Mouse (Mus musculus) kidney, embryonic 15.5 days (tissue): Measurements from ENCODE around the gene Ryr2. TPM values are rescaled to one million over a fixed set of nuclear protein-coding genes. Genes with fewer than 3 reads are reported as not detected.

Experiments
- ATAC-seq: fragments of 200-750 bp; cut with Nextera tagmentation; replicated peaks from 2 replicates; pipeline ENCODE4 v1.8.0; 2017; ENCODE audit warnings: moderate TSS enrichment; ENCODE audit not compliant: low FRiP score
- H3K27ac ChIP-seq: fragments of 300-500 bp; sonication (generic); 2 replicates; pipeline ENCODE4 v1.5.1; 2015; ENCODE audit warnings: mild to moderate bottlenecking, inconsistent platforms
- H3K27me3 ChIP-seq: fragments of 300-500 bp; sonication (generic); 2 replicates; pipeline ENCODE4 v1.6.1; 2015; ENCODE audit warnings: inconsistent platforms
- H3K36me3 ChIP-seq: fragments of 300-500 bp; sonication (generic); 2 replicates; pipeline ENCODE4 v1.6.1; 2015; ENCODE audit warnings: inconsistent platforms
- H3K4me1 ChIP-seq: fragments of 300-500 bp; sonication (generic); 2 replicates; pipeline ENCODE4 v1.6.1; 2015; ENCODE audit warnings: inconsistent platforms
- H3K4me2 ChIP-seq: fragments of 300-500 bp; sonication (generic); 2 replicates; pipeline ENCODE4 v1.6.1; 2015; ENCODE audit warnings: moderate library complexity, mild to moderate bottlenecking, inconsistent platforms
- H3K4me3 ChIP-seq: fragments of 300-500 bp; sonication (generic); replicated peaks from 2 replicates; pipeline ENCODE4 v1.5.1; 2015; ENCODE audit warnings: mild to moderate bottlenecking, inconsistent platforms
- H3K9ac ChIP-seq: fragments of 300-500 bp; sonication (generic); 2 replicates; pipeline ENCODE4 v1.6.1; 2015; ENCODE audit warnings: mild to moderate bottlenecking, inconsistent platforms
- H3K9me3 ChIP-seq: fragments of 300-500 bp; sonication (generic); replicated peaks from 2 replicates; pipeline ENCODE4 v1.6.1; 2016; ENCODE audit warnings: inconsistent platforms
- WGBS: fragments of 180-500 bp; shearing (Covaris S2); methylation state at CpG from one replicate; pipeline ENCODE4 v1.1.7; 2015; ENCODE audit warnings: mixed read lengths; 5-methylcytosine and 5-hydroxymethylcytosine counted together
- polyA plus RNA-seq: library from polyadenylated mRNA; unstranded; fragments of >200 nt; fragmentation: Nextera tagmentation; extraction: Ambion mirVana; gene quantifications from 2 replicates; pipeline ENCODE4 v1.2.1, GENCODE M21; 2015

Ryr2 gene
- polyA plus RNA-seq, 1 experiment from 2014 or later = 0.42 TPM

- H3K27ac ChIP-seq = no peak overlapping the region
- WGBS = 84% methylated on average over 6 of the region's 6 CpGs
- H3K9me3 ChIP-seq = no peaks in the 10 kb centered on the region
- H3K4me2 ChIP-seq = no peak overlapping the region
- H3K27me3 ChIP-seq = no peaks in the 10 kb centered on the region
- H3K4me3 ChIP-seq = no peak overlapping the region
- H3K36me3 ChIP-seq = no peaks in the 10 kb centered on the region
- no peak overlapping the region for H3K9ac ChIP-seq
- no peak for ATAC-seq
- no peaks in the 10 kb centered on the region for H3K4me1 ChIP-seq
Observed at GRCm38 (mm10) chr13:11777726-11778125, 329.0 kb downstream of the Ryr2 start.

- no peaks in the 10 kb centered on the region for H3K27me3 ChIP-seq
- 91% methylated on average over 8 of the region's 8 CpGs for whole genome bisulfite sequencing
Observed at GRCm38 (mm10) chr13:11772173-11772572, 334.6 kb downstream of the Ryr2 start.

GRCm38 (mm10) chr13:11766899-11767298 is 339.8 kb downstream of the Ryr2 start:
- no peaks in the 10 kb centered on the region for H3K36me3 ChIP-seq
- H3K9me3 ChIP-seq = no peaks in the 10 kb centered on the region
- H3K9ac ChIP-seq = no peak overlapping the region
- H3K4me3 ChIP-seq = no peak overlapping the region
- WGBS = 44% methylated on average over 2 of the region's 2 CpGs
- H3K27ac ChIP-seq = no peak overlapping the region
- no peak overlapping the region for H3K4me2 ChIP-seq
- H3K27me3 ChIP-seq = no peaks in the 10 kb centered on the region
- H3K4me1 ChIP-seq = no peaks in the 10 kb centered on the region
- ATAC-seq = no peak

More at GRCm38 (mm10) chr13:11772173-11772572, 334.6 kb downstream of the Ryr2 start:
- H3K27ac ChIP-seq = no peak overlapping the region
- no peaks in the 10 kb centered on the region for H3K4me1 ChIP-seq
- H3K36me3 ChIP-seq = no peaks in the 10 kb centered on the region
- no peak for ATAC-seq
- no peak overlapping the region for H3K4me2 ChIP-seq
- H3K4me3 ChIP-seq = no peak overlapping the region
- H3K9me3 ChIP-seq = no peaks in the 10 kb centered on the region
- H3K9ac ChIP-seq = no peak overlapping the region

- ATAC-seq = no peak
- H3K36me3 ChIP-seq = no peaks in the 10 kb centered on the region
- H3K4me2 ChIP-seq = no peak overlapping the region
- H3K4me1 ChIP-seq = no peaks in the 10 kb centered on the region
- no peak overlapping the region for H3K27ac ChIP-seq
- 89% methylated on average over 4 of the region's 4 CpGs for WGBS
- H3K9ac ChIP-seq = no peak overlapping the region
- H3K9me3 ChIP-seq = no peaks in the 10 kb centered on the region
- H3K27me3 ChIP-seq = no peaks in the 10 kb centered on the region
- no peak overlapping the region for H3K4me3 ChIP-seq
Observed at GRCm38 (mm10) chr13:11763925-11764324, 342.8 kb downstream of the Ryr2 start.

- H3K9me3 ChIP-seq = no peaks in the 10 kb centered on the region
- no peak overlapping the region for H3K4me3 ChIP-seq
- H3K4me1 ChIP-seq = no peaks in the 10 kb centered on the region
- ATAC-seq = no peak
- WGBS = 82% methylated on average over 3 of the region's 3 CpGs
- H3K9ac ChIP-seq = no peak overlapping the region
- H3K27ac ChIP-seq = no peak overlapping the region
- H3K36me3 ChIP-seq = no peaks in the 10 kb centered on the region
- H3K27me3 ChIP-seq = no peaks in the 10 kb centered on the region
- H3K4me2 ChIP-seq = no peak overlapping the region
Observed at GRCm38 (mm10) chr13:11763104-11763503, 343.6 kb downstream of the Ryr2 start.

GRCm38 (mm10) chr13:11757894-11758293 is 348.9 kb downstream of the Ryr2 start:
- Histone ChIP-seq H3K9me3 (no peaks in the 10 kb centered on the region), H3K4me3 (no peak overlapping the region), H3K4me2 (no peak overlapping the region), H3K9ac (no peak overlapping the region), H3K36me3 (no peaks in the 10 kb centered on the region), H3K27me3 (no peaks in the 10 kb centered on the region), H3K27ac (no peak overlapping the region), H3K4me1 (no peaks in the 10 kb centered on the region)
- no peak for ATAC-seq
- WGBS = 72% methylated on average over 7 of the region's 7 CpGs

GRCm38 (mm10) chr13:11745479-11745878 is 361.3 kb downstream of the Ryr2 start:
- H3K27ac ChIP-seq = no peak overlapping the region
- H3K27me3 ChIP-seq = no peaks in the 10 kb centered on the region
- no peaks in the 10 kb centered on the region for H3K36me3 ChIP-seq
- H3K9ac ChIP-seq = no peak overlapping the region
- ATAC-seq = no peak
- H3K9me3 ChIP-seq = no peaks in the 10 kb centered on the region
- WGBS = 88% methylated on average over 9 of the region's 9 CpGs
- no peaks in the 10 kb centered on the region for H3K4me1 ChIP-seq
- no peak overlapping the region for H3K4me3 ChIP-seq
- H3K4me2 ChIP-seq = no peak overlapping the region

GRCm38 (mm10) chr13:11738211-11738610 is 368.5 kb downstream of the Ryr2 start:
- WGBS = 86% methylated on average over 12 of the region's 12 CpGs
- no peaks in the 10 kb centered on the region for H3K4me1 ChIP-seq
- no peaks in the 10 kb centered on the region for H3K27me3 ChIP-seq
- no peak overlapping the region for H3K9ac ChIP-seq
- H3K9me3 ChIP-seq = no peaks in the 10 kb centered on the region
- H3K4me3 ChIP-seq = no peak overlapping the region
- no peak overlapping the region for H3K27ac ChIP-seq
- no peak for ATAC-seq
- no peak overlapping the region for H3K4me2 ChIP-seq
- H3K36me3 ChIP-seq = no peaks in the 10 kb centered on the region

- 87% methylated on average over 4 of the region's 4 CpGs for WGBS
- no peak overlapping the region for H3K27ac ChIP-seq
- H3K27me3 ChIP-seq = no peaks in the 10 kb centered on the region
- no peaks in the 10 kb centered on the region for H3K9me3 ChIP-seq
- no peak overlapping the region for H3K4me3 ChIP-seq
- H3K36me3 ChIP-seq = no peaks in the 10 kb centered on the region
- ATAC-seq = no peak
- no peak overlapping the region for H3K4me2 ChIP-seq
- no peaks in the 10 kb centered on the region for H3K4me1 ChIP-seq
- H3K9ac ChIP-seq = no peak overlapping the region
Observed at GRCm38 (mm10) chr13:11716216-11716615, 390.5 kb downstream of the Ryr2 start.

- Histone ChIP-seq H3K36me3 (no peaks in the 10 kb centered on the region), H3K4me3 (no peak overlapping the region), H3K4me2 (no peak overlapping the region), H3K4me1 (no peaks in the 10 kb centered on the region), H3K9ac (no peak overlapping the region), H3K9me3 (no peaks in the 10 kb centered on the region), H3K27ac (no peak overlapping the region), H3K27me3 (no peaks in the 10 kb centered on the region)
- 81% methylated on average over 7 of the region's 7 CpGs for WGBS
- ATAC-seq = no peak
Observed at GRCm38 (mm10) chr13:11709708-11710471, 396.9 kb downstream of the Ryr2 start.

- 87% methylated on average over 3 of the region's 3 CpGs for WGBS
- no peak overlapping the region for H3K4me3 ChIP-seq
- no peak overlapping the region for H3K9ac ChIP-seq
- no peaks in the 10 kb centered on the region for H3K27me3 ChIP-seq
- no peak for ATAC-seq
- no peaks in the 10 kb centered on the region for H3K4me1 ChIP-seq
- H3K4me2 ChIP-seq = no peak overlapping the region
- no peaks in the 10 kb centered on the region for H3K36me3 ChIP-seq
- H3K27ac ChIP-seq = no peak overlapping the region
- H3K9me3 ChIP-seq = no peaks in the 10 kb centered on the region
Observed at GRCm38 (mm10) chr13:11701721-11702120, 405.0 kb downstream of the Ryr2 start.

- no peaks in the 10 kb centered on the region for H3K27me3 ChIP-seq
- H3K27ac ChIP-seq = no peak overlapping the region
- no peaks in the 10 kb centered on the region for H3K4me1 ChIP-seq
- H3K9ac ChIP-seq = no peak overlapping the region
- H3K4me3 ChIP-seq = no peak overlapping the region
- WGBS = 84% methylated on average over 1 of the region's 1 CpGs
- no peaks in the 10 kb centered on the region for H3K36me3 ChIP-seq
- no peak for ATAC-seq
- no peaks in the 10 kb centered on the region for H3K9me3 ChIP-seq
- no peak overlapping the region for H3K4me2 ChIP-seq
Observed at GRCm38 (mm10) chr13:11696496-11696895, 410.2 kb downstream of the Ryr2 start.

GRCm38 (mm10) chr13:11681802-11682201 is 424.9 kb downstream of the Ryr2 start:
- H3K36me3 ChIP-seq = no peaks in the 10 kb centered on the region
- no peak overlapping the region for H3K4me3 ChIP-seq
- H3K27me3 ChIP-seq = no peaks in the 10 kb centered on the region
- peak; percentile 71; the same call in 1 of the 2 replicates for ATAC-seq
- H3K9me3 ChIP-seq = no peaks in the 10 kb centered on the region
- 52% methylated on average over 4 of the region's 4 CpGs for WGBS
- no peak overlapping the region for H3K4me2 ChIP-seq
- no peak overlapping the region for H3K27ac ChIP-seq
- no peaks in the 10 kb centered on the region for H3K4me1 ChIP-seq
- no peak overlapping the region for H3K9ac ChIP-seq
